Mouse (Mus musculus) heart, adult 2 months (tissue): ENCODE results near the gene Slc44a1.

Source experiments
- CTCF ChIP-seq: fragments of 200-600 bp; IDR thresholded peaks from 2 replicates; pipeline ENCODE4 v1.8.1; 2022; ENCODE audit warnings: antibody characterized with exemption, mild to moderate bottlenecking, moderate library complexity
- POLR2A ChIP-seq: fragments of 200-500 bp; IDR thresholded peaks from 2 replicates; pipeline ENCODE4 v1.6.1; 2011; ENCODE audit warnings: mild to moderate bottlenecking, low read depth, low read length, control low read depth; ENCODE audit not compliant: insufficient read depth

DNA sequence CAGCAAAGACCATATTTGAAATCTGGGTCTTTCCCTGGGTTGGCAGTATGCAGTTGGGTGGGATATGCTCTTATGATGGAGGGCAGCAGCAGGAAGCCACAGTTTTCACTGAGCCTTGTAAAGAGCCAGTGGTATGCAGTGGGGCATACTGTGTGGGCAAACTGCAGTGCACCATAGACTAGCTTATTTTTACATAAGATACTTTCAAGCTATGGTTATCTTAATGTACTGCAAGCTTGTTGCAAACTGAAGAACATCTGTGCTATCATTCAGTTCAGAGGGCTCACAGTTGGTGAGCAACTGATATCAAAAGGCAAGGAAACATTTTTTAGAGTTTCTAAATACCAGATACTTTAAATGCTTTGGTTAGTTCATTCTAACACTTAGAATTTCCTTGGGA lies 220.5 kb downstream of the Slc44a1 start:
- TF ChIP-seq CTCF (no peak), POLR2A (no peak)
